Mouse (Mus musculus) retina, postnatal 1 day (tissue): Measurements from ENCODE around the gene Evi5.

Experiments used
- DNase-seq: peaks from one replicate; pipeline ENCODE4 v3.0.0-alpha.2; 2012

Gene Evi5

GRCm38 (mm10) chr5:107701658-107702057 is 173.2 kb downstream of the Evi5 start:
- no peak for DNase-seq

- no peak for DNase-seq
Measured at GRCm38 (mm10) chr5:107700873-107701272, 174.0 kb downstream of the Evi5 start.

GRCm38 (mm10) chr5:107698888-107699287 is 176.0 kb downstream of the Evi5 start:
- no peak for DNase-seq

- DNase-seq: no peak
Measured at GRCm38 (mm10) chr5:107695019-107695418, 179.9 kb downstream of the Evi5 start.
